Mouse (Mus musculus): ENCODE results near the gene Rapgef4.

- TF ChIP-seq CTCF (IDR thresholded peaks at IDR 0.05; ENCODE audit: low read depth) (no peak), EP300 (optimal IDR thresholded peaks at IDR 0.05) (no peak)
Observed at GRCm38 (mm10) chr2:71986276-71986848, 5.3 kb downstream of the Rapgef4 start.

Data from stomach, postnatal 0 days (tissue).